Mouse (Mus musculus) layer of hippocampus, postnatal 10 days (tissue): ENCODE data around the gene Sh3bp5l. TPM values are rescaled to one million over a fixed set of nuclear protein-coding genes. Genes with fewer than 3 reads are reported as not detected.
"Not testable (repeated sequence)": the region's sequence is repeated elsewhere in the genome, so short reads cannot be mapped to it uniquely, and the experiment has no call there.

Experiments used
- DNase-seq, 2 experiments: peaks; one replicate each; pipeline ENCODE4 v3.0.0; 2021; ENCODE audit warnings: low spot score in 2 of 2
- total RNA-seq, 2 experiments: library from RNA; stranded (reverse); gene quantifications; 2 replicates each; pipeline ENCODE4 v1.2.3; 2021

Sh3bp5l gene
- total RNA-seq, 2 experiments from 2014 or later, result 59.5 to 64.3 TPM

DNA sequence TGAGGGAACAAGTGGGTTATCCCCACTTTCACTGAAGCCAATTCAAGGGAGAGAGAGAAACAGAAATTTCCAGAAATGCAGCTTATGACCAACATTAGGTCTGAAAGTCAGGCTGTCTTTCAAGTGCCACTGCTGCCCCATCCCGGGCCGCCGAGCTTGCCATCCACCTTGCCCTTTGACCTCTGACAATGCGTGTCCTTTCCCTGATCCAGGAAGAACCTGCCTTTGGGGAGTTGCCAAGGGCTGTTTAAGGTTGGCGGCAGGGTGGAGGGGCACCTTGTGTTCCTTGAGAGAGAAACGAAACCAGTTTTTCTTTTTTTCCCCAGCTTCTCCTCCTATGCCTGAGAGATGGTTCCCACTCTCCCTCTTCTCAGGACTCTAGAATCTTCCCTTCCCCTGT lies 35.7 kb downstream of the Sh3bp5l start:
- DNase-seq, result not testable (repeated sequence)

DNA sequence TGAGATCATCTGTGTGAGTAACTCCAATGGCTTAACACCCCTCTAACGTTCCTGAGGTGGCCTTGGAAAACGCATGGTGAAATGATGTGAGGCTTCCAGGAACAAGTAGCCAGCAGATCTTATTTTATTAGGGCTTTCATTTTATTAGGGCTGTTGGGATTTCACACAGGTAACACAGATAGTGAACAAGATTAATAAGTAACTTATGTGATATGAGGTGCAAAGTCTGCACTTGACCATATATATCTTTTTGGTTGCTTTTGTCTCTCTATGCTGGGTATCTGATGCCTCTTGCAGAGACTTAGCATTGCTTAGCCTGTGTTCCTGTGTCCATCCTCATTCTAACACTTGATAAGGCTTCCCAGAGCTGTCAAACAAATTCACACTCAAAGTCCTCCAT lies 46.7 kb downstream of the Sh3bp5l start:
- no peak for DNase-seq

DNA sequence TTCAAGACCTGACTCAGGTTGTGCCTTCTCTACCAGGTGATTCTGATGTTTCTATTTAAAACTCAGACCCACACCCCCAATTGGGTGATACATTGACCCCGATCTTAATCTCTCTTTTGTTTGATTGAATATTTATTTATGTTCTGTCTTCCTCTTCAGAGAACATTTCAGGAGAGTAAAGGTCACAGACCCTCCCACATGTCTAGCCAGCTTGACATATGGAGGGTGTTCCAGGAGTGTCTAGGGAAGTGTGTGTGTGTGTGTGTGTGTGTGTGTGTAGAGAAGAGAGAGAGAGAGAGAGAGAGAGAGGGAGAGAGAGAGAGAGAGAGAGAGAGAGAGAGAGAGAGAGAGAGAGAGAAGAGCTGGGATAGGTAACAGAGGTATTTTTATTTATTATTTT lies 47.2 kb downstream of the Sh3bp5l start:
- DNase-seq, result no peak

GRCm38 (mm10) chr11:58378763-58379278 lies 48.3 kb downstream of the Sh3bp5l start, which contains the start of gene Lypd8:
Gene Lypd8 (plus strand): TSS chr11:58379043.
- DNase-seq, result peak in 1 of 2 experiments; percentile 26

DNA sequence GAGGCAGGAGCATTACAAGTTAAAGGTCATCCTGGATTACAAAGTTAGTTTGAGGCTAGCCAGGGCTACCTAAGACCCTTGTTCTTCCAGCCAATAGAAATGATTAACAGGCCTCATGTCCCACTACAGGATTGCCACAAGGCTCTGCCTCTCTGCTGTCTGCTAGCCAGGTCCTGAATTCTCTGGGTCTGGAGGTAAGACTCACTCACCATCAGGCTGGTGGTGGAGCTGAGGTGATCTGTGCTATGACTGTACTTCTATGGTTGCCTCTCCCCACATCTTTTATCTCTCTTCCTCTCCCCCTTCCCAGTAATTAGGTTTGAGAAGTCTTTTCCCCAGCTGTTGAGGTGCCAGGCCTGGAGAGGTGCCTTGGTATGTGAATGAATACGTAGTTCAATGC lies 49.0 kb downstream of the Sh3bp5l start:
- DNase-seq, result no peak

GRCm38 (mm10) chr11:58382471-58382870 lies 51.9 kb downstream of the Sh3bp5l start:
- DNase-seq, result peak in 1 of 2 experiments; percentile 16

Other genes with a start within 250 kb of the Sh3bp5l start
- gene Gm12248, start 237.6 kb upstream of the Sh3bp5l start, total RNA-seq, result not detected
- 10 to 100 TPM; 45.9 to 51.1 TPM for gene Cnot8, start 226.6 kb upstream of the Sh3bp5l start, total RNA-seq
- 10 to 100 TPM; 17.5 to 18.5 TPM for gene Gemin5, start 162.2 kb upstream of the Sh3bp5l start, total RNA-seq
- 10 to 100 TPM; 30.3 to 34.9 TPM for gene Mrpl22, start 159.1 kb upstream of the Sh3bp5l start, total RNA-seq
- under 1 TPM; 0.85 to 0.94 TPM for gene Igtp, start 131.2 kb upstream of the Sh3bp5l start, total RNA-seq
- 1 to 10 TPM; 1.2 to 1.6 TPM for gene Irgm2, start 131.1 kb upstream of the Sh3bp5l start, total RNA-seq
- gene 4930438A08Rik, start 55.9 kb upstream of the Sh3bp5l start, total RNA-seq, result not detected
- 10 to 100 TPM; 17.7 to 23.5 TPM for gene Zfp692, start 23.7 kb upstream of the Sh3bp5l start, total RNA-seq
- gene Zfp672, start 385 bp upstream of the Sh3bp5l start, total RNA-seq, result 10 to 100 TPM; 43.0 to 51.1 TPM
- not detected for gene Lypd8, start 48.3 kb downstream of the Sh3bp5l start, total RNA-seq
- not detected for gene 1810065E05Rik, start 90.4 kb downstream of the Sh3bp5l start, total RNA-seq
- gene Gm12253, start 101.8 kb downstream of the Sh3bp5l start, total RNA-seq, result not detected
- not detected for gene Lypd9, start 122.2 kb downstream of the Sh3bp5l start, total RNA-seq
- gene Olfr30, start 131.5 kb downstream of the Sh3bp5l start, total RNA-seq, result not detected
- gene Olfr332, start 161.8 kb downstream of the Sh3bp5l start, total RNA-seq, result not detected
- not detected for gene Olfr331, start 171.8 kb downstream of the Sh3bp5l start, total RNA-seq
- not detected for gene Olfr330, start 204.1 kb downstream of the Sh3bp5l start, total RNA-seq
- not detected for gene Olfr329-ps, start 215.7 kb downstream of the Sh3bp5l start, total RNA-seq
- under 1 TPM; 0.11 to 0.23 TPM for gene Olfr328, start 224.9 kb downstream of the Sh3bp5l start, total RNA-seq
- not detected for gene Olfr224, start 239.8 kb downstream of the Sh3bp5l start, total RNA-seq
- not detected for gene Olfr325, start 247.0 kb downstream of the Sh3bp5l start, total RNA-seq